Mouse (Mus musculus) left cerebral cortex, adult 18-20 months (tissue): ENCODE measurements around the gene Zbtb32. TPM values are rescaled to one million over a fixed set of nuclear protein-coding genes. Genes with fewer than 3 reads are reported as not detected.

Source experiments
- DNase-seq, 2 experiments: peaks; one replicate each; pipeline ENCODE4 v3.0.0; 2021 to 2022; ENCODE audit warnings: low spot score in 2 of 2, mixed read lengths in 1 of 2
- total RNA-seq, 2 experiments: library from RNA; stranded (reverse); gene quantifications; 2 replicates each; pipeline ENCODE4 v1.2.3; 2021

Zbtb32 gene
- total RNA-seq, 2 experiments from 2014 or later = not detected

- no peak for DNase-seq
Observed at GRCm38 (mm10) chr7:30602583-30602982, 3.9 kb upstream of the Zbtb32 start.

- no peak for DNase-seq
Observed at GRCm38 (mm10) chr7:30600651-30601050, 1.9 kb upstream of the Zbtb32 start.

DNA sequence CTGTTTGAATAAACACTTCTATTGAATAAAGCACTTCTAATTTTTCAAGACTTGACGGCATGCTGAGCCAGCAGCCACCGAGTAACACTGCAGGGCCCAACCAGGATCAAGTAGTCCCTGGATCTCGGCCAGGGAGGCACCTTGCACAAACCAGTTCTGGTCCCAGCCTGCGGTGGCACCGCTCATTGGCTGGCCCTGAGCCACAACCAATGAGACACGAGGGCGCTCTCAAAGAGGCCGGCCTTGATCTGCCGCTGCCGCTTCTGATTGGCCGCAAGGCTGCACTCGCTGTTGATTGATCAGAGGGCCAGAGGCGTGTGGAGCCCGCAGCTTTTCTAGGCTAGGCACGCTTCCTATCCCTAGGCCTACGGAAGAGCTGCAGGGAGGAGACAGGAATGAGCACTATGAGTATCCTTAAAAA lies 1.2 kb upstream of the Zbtb32 start:
- peak; percentile 90 to 93 for DNase-seq

GRCm38 (mm10) chr7:30596811-30597210 lies 1.9 kb downstream of the Zbtb32 start:
- DNase-seq = no peak

DNA sequence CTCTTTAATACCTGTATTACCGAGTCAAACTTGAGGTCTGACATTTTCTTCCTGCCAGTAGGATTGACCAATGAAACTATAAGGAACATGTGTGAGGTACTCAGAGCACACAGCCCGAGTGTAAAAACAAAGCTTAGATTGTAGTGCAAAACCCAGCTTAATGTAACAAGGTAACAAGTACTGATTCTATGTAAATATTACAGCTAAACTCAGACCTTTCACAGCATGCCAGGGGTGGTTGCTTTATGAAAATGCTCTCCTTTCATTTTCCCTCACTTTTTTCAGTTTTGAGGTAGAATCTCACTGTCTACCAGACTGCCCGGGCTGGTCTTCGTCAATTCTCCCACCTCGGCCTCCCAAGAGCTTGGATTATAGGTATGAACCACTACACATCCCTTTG lies 2.6 kb downstream of the Zbtb32 start:
- no peak for DNase-seq

DNA sequence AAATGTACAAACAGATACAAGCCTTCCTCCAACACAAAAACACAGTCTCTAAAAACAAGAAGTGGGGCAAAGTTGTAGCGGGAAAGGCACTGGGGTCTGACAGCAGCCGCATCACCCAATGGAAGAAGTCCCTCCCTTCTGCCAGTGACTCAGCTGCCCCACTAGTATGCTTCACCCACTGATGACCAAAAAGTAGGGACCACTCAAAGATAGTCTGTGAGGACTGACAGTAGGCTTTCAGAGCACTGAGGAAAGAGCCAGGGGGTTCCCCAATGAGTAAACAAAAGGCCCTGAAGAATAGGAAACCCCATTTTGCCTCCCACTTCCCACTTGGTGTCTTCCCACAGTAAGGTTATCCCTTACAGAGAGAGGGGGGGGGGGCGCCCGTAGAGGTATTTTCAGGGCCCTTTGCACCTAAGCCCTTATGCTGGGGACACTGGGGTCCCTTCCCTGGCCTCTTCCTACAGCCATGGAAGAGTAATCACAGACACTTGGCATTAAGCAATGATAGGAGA lies 4.1 kb downstream of the Zbtb32 start:
- no peak for DNase-seq

DNA sequence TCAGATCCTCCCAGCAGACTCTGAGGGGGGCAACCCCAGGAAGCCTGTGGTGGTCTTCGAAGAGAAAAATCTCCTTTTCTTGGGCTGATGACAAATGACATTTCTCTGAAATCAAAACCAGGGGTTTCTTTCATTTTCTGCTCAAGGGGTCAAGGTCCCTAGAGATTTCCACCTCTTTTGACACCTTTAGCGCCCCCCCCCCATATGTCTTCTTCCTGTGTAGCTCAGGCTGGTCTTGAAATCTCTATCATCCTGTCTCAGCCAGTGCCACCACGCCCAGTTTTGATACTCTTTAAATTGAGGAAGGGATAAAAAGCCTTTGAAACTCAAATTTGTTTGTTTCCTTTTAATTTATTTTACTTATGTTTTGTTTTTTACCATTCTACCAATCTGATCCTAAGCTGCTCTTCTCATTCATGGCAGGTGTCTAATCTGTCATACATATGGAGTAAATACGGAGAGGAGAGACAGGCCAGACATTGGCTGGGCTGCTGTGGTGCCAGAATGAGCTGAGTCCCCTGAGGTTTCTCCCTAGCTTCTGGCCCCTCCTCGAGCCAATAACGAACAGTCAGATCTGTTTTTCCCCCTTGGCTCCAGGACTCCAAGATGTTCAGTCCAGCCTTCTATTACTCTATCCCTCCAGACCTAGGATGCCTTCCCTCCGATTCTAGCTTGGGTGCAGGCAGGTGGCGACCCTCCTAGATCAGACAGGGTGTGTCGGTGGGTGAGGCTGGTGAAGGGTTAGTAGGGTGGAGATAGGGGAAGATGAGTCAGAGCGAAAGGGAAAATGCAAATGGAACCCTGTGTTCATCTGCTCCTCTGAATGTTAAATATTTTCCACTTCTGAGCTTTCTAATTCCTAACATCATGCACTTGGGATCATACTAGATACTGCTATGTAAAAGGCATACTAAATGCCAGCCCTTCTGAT lies 4.9 kb downstream of the Zbtb32 start:
- DNase-seq = no peak

- no peak for DNase-seq
Observed at GRCm38 (mm10) chr7:30592772-30593423, 5.8 kb downstream of the Zbtb32 start.

GRCm38 (mm10) chr7:30591605-30591951 lies 7.1 kb downstream of the Zbtb32 start:
- DNase-seq = no peak

DNA sequence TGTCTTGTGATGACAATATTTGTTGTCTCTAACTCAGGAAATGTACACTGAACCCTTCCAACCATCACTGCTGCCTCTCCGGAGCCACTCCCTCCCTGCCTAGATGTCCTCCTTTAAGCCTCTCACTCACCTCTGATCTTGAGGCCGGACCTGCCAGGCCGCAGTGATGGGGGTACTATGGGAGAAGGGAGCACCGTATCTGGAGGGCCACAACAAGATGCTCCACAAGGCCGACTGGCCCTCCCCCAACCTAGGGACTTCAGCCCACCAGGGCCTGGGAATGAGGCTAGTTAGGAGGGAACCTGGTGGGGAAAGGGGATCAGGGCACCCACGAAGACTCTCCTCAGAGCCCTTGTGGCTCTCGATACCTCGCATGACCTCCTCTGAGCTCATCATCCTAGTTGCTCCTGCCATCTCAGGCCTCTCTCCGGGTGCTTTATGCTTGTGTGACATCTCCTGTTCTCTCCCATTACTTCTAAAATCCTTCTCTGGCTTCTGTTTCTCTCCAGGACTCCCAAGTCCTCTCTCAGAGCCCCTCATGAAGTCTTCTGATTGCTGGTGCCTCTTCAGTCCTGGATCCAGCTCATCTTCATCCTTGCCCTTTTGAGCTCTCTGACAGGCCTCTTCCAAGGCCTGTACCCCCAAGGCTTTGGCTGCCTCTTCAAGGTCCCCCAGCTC lies 7.6 kb downstream of the Zbtb32 start:
- no peak for DNase-seq

GRCm38 (mm10) chr7:30589435-30590301 lies 9.0 kb downstream of the Zbtb32 start:
- peak; percentile 81 to 84 for DNase-seq

DNA sequence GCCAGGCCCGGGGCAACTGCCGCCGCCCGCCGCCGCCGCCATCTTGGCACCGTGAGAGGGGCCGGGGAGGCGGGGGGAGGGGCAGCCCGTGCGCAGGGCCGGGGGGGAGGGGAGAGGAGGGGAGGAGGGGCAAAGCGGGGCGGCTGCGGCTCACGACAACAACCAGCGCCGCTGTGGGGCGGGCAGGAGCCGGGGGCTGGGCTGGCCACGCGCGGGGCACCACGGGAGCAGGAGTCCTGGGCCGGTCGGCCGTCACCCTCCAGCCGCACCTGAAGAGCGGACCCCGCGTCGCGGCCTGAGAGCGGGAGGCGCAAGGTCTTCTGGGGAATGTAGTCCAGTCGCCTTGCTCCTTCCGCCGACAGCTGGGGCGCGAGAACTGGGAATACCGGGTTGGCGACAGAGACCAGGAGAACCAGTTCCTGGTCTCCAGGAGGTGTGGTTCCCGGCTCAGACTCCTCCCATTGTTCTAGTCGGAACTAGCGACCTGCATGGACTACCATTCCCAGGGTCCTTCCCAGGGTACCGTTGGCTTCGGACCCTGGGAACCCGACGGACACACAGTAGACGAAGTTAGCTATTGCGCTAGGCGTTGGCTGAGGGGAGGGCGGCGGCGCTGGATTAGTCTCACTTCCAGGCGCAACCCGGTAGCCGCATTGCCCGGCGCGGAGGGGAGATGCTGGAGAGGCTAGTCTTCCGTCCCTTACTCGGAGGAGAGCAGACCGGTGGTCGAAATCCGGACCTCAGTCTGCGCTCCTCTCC lies 9.9 kb downstream of the Zbtb32 start, which contains the start of gene Kmt2b:
TSS of gene Kmt2b (minus strand) at position 51 of the 759 bp plus-strand sequence.
- peak; percentile 91 to 98 for DNase-seq

GRCm38 (mm10) chr7:30587842-30588667 lies 10.7 kb downstream of the Zbtb32 start:
- peak in 1 of 2 experiments; percentile 58 for DNase-seq

- DNase-seq = no peak
Observed at GRCm38 (mm10) chr7:30586455-30587020, 12.2 kb downstream of the Zbtb32 start.

- DNase-seq = no peak
Observed at GRCm38 (mm10) chr7:30585170-30585569, 13.5 kb downstream of the Zbtb32 start.

DNA sequence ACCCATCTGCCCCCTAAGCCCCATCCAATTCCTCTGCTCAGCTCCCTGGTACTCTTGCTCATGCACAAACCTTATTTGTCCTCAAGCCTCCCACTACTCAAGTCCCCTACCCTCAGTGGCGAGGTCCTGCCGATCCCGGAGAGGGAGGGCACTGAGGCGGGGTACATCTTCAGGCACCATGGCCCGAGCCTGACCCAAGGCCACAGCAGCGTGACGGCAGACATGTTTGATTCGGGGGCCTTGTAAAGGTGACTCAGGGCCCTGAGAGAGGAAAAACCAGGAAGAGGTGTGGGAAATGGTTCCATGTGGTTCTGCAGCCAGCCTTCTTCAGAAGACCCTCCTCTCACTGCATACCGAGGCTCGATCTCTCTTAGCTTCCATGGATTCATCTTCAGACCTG lies 14.4 kb downstream of the Zbtb32 start:
- no peak for DNase-seq

GRCm38 (mm10) chr7:30581547-30581946 lies 17.2 kb downstream of the Zbtb32 start:
- no peak for DNase-seq

- no peak for DNase-seq
Observed at GRCm38 (mm10) chr7:30579950-30580349, 18.8 kb downstream of the Zbtb32 start.

- no peak for DNase-seq
Observed at GRCm38 (mm10) chr7:30572969-30573368, 25.7 kb downstream of the Zbtb32 start.
